Comparison of ENCODE assay signal across 25 mouse cellular contexts in genomic region chr12:12480451-12480850, GRCm38 (mm10).
"Had no signal": no experiment of that assay in that cellular context is flagged by ENCODE, and none has a peak within 500 bp of the region (broad histone marks: within the 10 kb centered on the region; RNA-seq: fewer than 3 reads in every experiment).

No protein-coding gene starts in this region.

- H3K27ac ChIP-seq: gastrocnemius, adult 2 months; heart, embryonic 10.5 days; hindbrain, embryonic 10.5 days; hindbrain, embryonic 12.5 days; hindbrain, embryonic 15.5 days; hindbrain, postnatal 0 days; kidney, embryonic 15.5 days; kidney, postnatal 0 days; limb, embryonic 10.5 days; limb, embryonic 12.5 days had no signal

- H3K4me2 ChIP-seq: heart, embryonic 12.5 days; hindbrain, embryonic 12.5 days; hindbrain, embryonic 15.5 days; kidney, embryonic 15.5 days; limb, embryonic 12.5 days had no signal

- DNase-seq: gastrocnemius, adult 2 months; gastrocnemius, postnatal 10 days; gastrocnemius, postnatal 25 days; heart, adult 18-20 months; heart, postnatal 10 days; heart, postnatal 4 days; kidney, adult 11 months; kidney, adult 2 months; kidney, adult 9 months; kidney, postnatal 14 days; kidney, postnatal 36 days; layer of hippocampus, adult 9-11 months; layer of hippocampus, postnatal 36 days had no signal

- H3K27me3 ChIP-seq: heart, embryonic 12.5 days; hindbrain, embryonic 12.5 days; hindbrain, embryonic 15.5 days; kidney, embryonic 15.5 days; limb, embryonic 12.5 days had no signal

- H3K9me3 ChIP-seq: heart, embryonic 10.5 days; heart, embryonic 12.5 days; hindbrain, embryonic 10.5 days; hindbrain, embryonic 12.5 days; hindbrain, embryonic 15.5 days; kidney, embryonic 15.5 days; limb, embryonic 10.5 days; limb, embryonic 12.5 days had no signal

- H3K9ac ChIP-seq: heart, embryonic 12.5 days; hindbrain, embryonic 12.5 days; hindbrain, embryonic 15.5 days; kidney, embryonic 15.5 days; limb, embryonic 12.5 days had no signal

- H3K4me1 ChIP-seq: heart, embryonic 10.5 days; hindbrain, embryonic 10.5 days; hindbrain, embryonic 12.5 days; hindbrain, embryonic 15.5 days; kidney, embryonic 15.5 days had no signal

- H3K4me3 ChIP-seq: gastrocnemius, adult 2 months; heart, embryonic 10.5 days; heart, embryonic 12.5 days; hindbrain, embryonic 10.5 days; hindbrain, embryonic 12.5 days; hindbrain, embryonic 15.5 days; kidney, embryonic 15.5 days; limb, embryonic 10.5 days; limb, embryonic 12.5 days had no signal

- H3K36me3 ChIP-seq: heart, embryonic 10.5 days; heart, embryonic 12.5 days; hindbrain, embryonic 10.5 days; hindbrain, embryonic 12.5 days; hindbrain, embryonic 15.5 days; kidney, embryonic 15.5 days; limb, embryonic 10.5 days; limb, embryonic 12.5 days had no signal

- ATAC-seq: forebrain, embryonic 16.5 days; hindbrain, postnatal 0 days; intestine, embryonic 16.5 days had no signal
